Mouse (Mus musculus) common myeloid progenitor, adult 5-6 weeks (primary cell): ENCODE measurements at regions not wholly inside any gene's neighbourhood (a gene's known extent, or its start where the extent isn't known, plus 50 kb on each side); places are given as distances from the start of the nearest gene placed in this dataset.

Experiments
- ATAC-seq: replicated peaks from 2 replicates; pipeline ENCODE4 v1.8.0; 2016; ENCODE audit warnings: low read depth, mild to moderate bottlenecking, moderate TSS enrichment, inconsistent platforms; ENCODE audit not compliant: poor library complexity, severe bottlenecking

DNA sequence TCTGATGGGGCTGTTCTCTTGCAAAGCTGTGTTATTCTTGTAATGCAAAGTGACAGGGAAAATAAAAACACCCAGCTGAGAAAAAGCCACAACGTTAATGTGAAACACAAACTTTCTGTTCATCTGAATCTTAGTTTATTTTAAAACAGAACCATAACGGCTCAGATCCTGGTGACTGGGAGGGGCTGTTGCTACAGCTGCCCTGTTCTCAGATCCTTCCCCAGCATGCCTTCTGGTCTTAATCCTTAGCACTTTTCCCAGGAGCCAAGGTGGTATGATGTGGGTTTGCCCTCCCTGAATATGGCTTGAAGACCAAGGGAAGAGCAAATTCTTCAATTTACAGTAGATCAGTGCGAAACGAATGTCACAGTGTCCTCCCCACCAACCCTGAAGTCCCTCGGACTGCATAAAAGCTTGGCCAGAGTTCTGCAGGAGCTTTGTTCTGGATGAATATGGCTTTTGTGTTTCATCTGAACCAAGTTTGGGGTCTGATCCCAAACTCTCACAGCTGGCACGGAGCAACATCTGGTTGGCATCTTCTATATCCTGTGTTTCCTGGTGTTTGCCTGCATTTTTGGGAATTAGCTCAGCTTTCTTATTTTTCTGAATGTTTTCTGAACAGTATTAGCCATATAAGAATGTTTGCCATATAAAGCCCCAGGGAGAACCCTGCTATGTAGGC, 686.9 kb downstream of the Dhx35 start:
- ATAC-seq = no peak

GRCm38 (mm10) chr2:159491090-159491489, 696.5 kb downstream of the Dhx35 start:
- no peak for ATAC-seq

GRCm38 (mm10) chr2:159498691-159499090, 704.1 kb downstream of the Dhx35 start:
- no peak for ATAC-seq

DNA sequence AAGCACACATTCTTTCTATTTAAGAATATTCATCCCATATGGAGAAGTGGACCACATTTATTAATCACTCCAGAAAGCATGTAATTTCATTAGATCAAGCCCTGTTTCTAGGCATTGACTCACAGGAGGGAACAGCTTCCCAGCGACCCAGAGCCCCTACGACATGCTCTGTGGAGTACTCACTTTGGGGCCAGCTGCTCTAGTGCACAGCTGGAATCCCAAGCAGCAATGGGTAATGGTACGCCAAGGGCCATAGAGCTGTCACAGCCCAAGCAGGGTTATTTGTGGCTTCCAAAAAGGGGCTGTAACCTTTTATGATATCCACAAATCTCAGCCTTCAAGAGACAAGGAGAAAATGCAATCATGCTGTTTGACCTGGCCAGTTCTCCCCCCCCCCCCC, 706.4 kb downstream of the Dhx35 start:
- ATAC-seq = no peak

DNA sequence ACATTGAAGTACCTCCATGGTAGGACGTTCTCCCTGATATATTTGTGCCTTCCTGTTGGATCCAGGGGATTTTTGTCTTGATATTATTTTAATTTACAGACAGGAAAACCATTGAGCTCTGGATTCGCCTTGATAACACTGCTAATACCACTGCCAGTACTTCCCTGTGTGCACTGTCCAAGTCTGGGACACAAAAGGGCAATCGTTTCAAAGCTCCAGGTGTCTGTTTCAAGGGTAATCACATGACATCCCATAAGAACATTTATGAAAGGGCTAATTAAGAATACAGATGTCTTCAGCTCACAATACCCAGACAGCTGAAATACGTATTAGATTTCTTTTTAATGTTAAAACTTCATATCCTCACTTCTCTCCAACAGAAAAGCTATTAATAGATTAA, 724.5 kb downstream of the Dhx35 start:
- ATAC-seq = no peak

DNA sequence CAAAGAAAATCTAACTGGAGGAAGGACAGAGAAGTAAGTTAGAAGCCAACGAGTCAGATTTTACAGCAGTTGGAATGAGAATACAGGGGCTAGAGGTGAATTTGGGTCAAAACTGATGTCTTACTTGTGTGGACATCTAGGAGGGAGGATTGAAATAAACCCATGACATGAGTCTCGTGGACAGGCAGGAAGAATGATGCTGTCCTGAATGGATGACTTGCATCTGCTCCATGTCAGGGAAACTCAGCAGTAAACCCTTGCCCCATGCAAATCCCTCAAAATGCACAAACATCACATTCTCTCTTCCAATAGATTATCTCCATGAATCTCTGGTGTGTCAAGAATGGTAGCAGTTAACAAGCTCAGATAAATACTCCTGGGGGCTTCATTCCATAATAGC, 729.1 kb downstream of the Dhx35 start:
- ATAC-seq = no peak

DNA sequence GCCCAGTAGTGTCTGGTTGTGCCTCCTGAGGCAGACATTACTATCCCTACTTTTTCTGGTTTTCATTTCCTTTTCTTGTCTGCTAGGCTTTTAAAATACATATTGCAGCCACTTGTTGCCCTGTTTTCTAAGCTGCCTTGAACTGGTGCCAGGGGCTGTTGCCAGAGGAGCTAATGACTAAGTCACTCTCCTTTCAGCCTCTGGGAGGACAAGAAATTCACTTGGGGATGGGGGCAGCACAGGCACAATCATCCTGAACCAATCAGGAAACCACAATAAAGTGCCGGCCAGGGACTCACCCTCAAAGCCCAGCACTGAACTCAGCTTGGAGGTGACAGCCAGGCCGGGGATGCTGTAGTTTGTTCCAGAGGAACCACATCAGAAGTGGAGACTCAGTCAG, 740.3 kb downstream of the Dhx35 start:
- ATAC-seq = no peak

GRCm38 (mm10) chr2:159539261-159539660, 744.7 kb downstream of the Dhx35 start:
- no peak for ATAC-seq

DNA sequence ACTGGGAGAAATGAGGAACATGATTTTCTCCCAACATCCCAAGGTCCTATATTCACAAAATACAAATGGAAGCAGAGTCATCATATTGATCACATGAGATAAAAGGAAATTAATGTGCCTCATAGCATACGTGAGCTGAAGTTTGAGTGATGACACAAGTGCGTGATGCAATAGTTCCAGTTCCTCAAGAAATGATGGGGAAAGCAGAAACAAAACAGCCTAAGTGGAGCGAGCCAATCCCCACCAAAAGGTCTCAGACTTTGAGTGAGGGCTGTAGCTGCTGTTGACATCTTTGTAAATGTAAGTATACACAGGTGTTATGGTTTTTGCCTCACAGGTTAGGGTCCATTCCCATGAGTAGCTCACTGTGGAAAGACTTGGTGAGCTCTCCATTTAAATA, 763.0 kb downstream of the Dhx35 start:
- ATAC-seq = no peak

- ATAC-seq = no peak
These were observed 768.7 kb downstream of the Gm826 start for GRCm38 (mm10) chr2:159565255-159565654.

GRCm38 (mm10) chr2:159565921-159566320, 768.0 kb downstream of the Gm826 start:
- ATAC-seq = no peak

DNA sequence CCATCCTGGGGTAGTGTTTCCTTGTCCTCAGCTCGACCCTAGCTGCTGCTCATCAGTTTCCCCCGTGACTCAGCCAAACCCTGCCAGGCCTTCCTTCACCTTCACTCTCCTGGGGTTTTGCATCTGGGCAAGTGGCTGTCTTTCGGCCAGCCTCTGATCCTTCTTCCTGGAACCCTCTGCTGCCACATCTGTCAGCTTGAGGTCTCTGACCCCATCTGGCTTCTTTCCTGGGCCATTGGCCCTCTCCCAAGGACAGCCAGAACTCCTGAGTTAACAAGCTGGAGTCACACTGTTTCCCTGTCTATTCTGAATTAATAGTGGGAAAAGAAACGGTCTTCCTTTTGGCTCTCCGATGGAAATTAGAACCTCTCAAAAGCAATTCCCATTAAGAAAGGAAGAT, 767.5 kb downstream of the Gm826 start:
- no peak for ATAC-seq

- ATAC-seq = no peak
These were observed 765.6 kb downstream of the Gm826 start for GRCm38 (mm10) chr2:159568391-159568790.

DNA sequence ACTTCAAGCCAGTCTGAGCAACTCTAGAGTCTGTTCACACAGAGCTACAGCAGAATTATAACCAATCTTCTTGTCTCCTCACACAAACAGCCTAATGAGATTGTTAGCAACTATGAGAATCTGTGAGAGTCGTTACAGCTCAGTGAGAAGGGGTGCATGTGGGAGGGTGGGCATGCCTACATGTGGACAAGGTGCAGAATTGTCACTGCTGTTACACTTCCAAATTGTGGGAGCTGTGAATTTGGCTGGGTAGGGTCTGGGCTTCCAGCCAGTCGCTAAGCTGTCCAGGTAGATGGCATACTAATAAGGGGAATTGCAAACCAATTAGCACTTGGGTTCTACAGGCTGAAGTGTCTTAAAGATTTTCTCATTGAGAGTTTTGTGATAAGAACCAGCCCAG, 762.1 kb downstream of the Gm826 start:
- no peak for ATAC-seq

DNA sequence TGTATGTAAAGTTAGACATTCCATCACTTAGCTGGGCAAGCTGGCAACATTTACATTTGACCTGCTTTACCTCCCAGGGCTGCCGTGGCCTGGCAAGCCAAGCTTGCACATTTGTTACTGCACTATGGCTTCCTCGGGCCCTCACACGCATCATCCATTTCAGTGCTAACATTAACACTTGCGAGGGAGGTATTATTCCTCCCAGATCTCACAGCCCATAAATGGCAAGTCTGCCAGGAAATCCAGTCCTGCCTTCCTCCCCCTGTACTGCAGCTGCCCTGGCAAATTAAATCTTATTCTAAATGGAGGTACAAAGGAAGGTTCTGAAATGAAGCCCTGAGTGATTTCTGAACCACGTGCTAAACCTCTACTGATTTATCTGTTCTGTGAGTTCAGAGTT, 758.7 kb downstream of the Gm826 start:
- no peak for ATAC-seq

DNA sequence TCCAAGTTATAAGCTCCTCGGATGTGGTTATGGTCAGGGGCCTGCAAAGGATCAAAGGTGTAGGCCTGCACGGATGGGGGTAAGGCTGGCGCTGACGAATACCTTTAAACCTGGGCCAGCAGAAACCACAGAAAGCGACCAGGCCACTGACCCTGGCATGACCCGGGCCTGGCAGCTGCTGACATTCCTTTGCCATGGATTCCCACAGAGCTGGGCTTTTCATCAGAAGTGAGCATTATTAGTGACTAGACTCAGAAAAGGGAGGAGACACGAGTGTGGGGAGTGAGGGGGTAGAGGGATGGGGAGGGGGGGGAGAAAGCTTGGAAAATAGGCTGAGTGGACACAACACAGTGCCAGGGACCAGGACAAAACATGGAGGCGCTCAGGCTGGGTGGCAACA, 750.9 kb downstream of the Gm826 start:
- no peak for ATAC-seq

DNA sequence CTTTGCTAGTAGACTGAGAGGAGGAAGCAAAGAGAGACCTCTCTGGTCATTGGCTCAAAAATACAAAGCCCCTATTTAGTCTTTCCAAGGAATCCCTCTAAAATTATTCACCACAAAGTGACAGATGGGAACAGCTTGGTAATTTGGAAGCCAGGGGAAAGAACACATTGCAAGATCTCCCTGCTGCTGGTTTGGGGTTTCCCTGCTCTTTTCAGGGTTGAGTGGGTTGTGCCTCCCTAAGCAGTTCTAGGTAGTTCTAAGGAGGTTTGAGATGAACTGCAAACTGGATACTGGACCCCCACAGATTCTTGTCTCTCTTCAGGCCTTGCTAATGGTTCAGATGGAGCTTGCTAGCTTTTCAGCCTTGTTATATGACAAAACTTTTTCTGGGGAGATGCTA, 749.3 kb downstream of the Gm826 start:
- ATAC-seq = no peak

- no peak for ATAC-seq
These were observed 747.1 kb downstream of the Gm826 start for GRCm38 (mm10) chr2:159586697-159587473.

DNA sequence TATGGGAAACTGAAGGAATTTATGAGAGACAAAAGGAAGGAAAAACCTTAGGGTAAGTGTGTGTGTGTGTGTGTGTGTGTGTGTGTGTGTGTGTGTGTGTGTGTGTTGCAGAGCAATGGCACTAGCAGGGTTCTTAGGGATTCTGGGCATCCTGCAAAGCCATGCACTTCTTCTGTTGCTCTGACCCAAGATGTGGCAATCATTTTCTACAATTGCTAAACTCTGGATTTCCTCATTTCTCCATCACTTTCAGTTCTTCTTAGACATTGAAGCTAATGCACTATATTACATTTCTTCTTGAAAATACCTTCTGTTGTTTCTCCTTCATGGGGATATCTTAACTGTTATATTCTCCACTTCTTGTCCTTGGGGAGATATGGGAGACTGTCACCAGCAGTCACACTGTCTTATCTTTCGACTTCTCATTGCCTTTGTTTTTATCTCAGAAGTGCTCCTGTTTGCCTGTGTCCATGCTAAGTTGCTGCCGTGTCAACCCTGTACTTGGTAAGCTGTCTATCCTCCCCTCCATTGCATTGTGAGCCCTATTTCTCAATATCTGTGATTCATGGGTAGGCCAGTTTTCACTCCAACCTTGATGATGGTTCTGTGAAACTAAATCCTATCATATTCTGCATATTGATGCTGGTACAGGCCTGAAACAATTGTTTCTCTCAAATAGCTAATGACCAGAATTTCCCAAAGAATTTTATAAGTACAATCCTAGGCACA, 742.4 kb downstream of the Gm826 start:
- no peak for ATAC-seq

DNA sequence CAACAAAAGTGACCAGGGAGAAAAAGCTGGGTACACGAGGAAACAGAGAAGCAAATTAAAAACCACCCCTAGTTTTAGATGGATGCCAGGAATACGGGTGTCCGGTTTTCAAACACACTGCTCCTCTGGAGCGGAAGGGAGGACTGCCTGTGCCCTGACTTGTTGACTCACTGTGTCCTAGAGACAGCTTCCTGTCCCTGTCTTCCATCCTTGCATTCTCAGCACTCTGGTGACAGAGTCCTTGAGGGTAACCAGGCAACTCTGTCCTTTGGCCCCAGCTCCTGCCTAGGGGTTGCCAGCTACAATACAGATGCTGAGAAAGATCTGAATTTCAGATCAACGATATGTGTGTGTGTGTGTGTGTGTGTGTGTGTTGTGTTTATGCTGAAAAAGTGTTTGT, 741.1 kb downstream of the Gm826 start:
- no peak for ATAC-seq

- ATAC-seq = no peak
These were observed 737.7 kb downstream of the Gm826 start for GRCm38 (mm10) chr2:159596285-159596684.
